Mouse (Mus musculus) liver, adult (tissue): ENCODE results near the gene Cbarp.

Experiments used
- GATA4 ChIP-seq: IDR thresholded peaks from 2 replicates; pipeline ENCODE4 v1.6.1; 2014; ENCODE audit warnings: mild to moderate bottlenecking, low read length; ENCODE audit not compliant: insufficient replicate concordance

Gene Cbarp

GRCm38 (mm10) chr10:80134421-80134820 lies 6.2 kb downstream of the Cbarp start:
- no peak for TF ChIP-seq GATA4

- TF ChIP-seq GATA4: no peak
These were observed 7.3 kb downstream of the Cbarp start for GRCm38 (mm10) chr10:80133226-80133849.

DNA sequence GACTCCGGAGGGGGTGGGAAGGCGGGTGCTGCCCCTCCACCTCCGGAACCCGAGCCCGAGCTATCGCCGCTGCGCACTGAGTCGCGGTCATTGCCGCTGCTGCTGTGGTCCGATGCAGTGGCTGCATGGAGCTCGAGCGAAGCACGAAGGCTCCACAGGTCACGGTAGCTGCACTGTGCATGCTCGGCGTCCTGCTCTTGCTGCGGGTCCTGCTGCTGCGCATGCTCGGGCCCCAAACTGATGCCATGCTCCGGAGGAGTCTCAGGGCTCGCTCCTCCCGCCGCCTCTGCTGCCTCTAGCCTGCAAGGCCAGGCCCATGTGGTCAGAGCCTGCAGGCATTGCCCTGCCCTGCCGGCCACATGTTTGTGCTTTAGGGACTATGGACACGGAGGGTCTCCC lies 8.7 kb downstream of the Cbarp start:
- TF ChIP-seq GATA4: no peak

GRCm38 (mm10) chr10:80131316-80131951 lies 9.2 kb downstream of the Cbarp start:
- TF ChIP-seq GATA4: no peak

DNA sequence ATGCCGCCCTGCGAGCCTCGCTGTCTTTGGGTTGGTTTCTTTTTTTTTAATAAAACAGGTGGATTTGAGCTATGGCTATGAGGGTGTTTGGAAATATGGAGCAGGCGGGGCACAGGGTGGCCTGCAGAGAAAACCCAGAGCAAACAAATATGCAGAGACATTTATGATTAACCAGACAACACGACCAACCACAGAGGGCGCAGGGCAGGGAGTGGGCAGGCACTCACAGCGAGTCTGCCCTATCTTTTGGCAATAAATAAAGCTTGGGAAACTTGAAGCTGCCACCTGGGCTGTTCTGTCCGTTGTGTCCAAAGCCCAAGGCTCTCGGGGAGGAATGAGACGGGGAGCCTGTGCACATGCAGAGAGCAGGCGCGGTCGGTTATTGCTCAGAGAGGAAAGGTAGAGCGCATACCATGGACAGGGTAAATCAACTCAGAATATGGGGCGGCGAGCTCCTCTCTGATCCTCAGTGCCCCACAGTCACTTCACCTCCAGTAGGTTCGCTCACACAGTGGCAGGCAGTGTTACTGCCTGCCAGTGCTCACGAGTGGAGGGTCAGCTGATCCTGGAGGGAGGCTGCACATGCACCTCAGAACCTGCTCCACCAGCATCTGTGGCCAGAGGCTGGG lies 10.1 kb downstream of the Cbarp start:
- TF ChIP-seq GATA4: peak; percentile 87; the same call in 1 of the 2 replicates

DNA sequence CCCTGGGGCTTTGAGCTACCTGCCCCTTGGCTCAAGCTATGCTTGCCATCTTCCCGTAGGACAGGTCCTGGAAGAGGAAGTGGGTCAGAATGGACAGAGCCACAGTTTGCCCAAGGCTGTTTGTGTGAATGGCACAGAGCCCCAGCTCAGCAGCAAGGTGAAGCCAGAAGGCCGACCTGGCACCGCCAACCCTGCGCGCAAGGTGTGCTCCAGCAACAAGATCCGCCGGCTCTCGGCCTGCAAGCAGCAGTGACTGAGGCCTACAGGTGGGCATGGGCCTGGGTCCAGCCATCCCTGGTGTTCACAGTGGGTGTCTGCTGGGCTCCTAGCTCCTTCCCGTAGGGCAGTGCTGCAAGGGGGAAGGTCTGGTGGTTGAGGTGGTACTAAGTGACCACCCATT lies 10.8 kb downstream of the Cbarp start:
- TF ChIP-seq GATA4: no peak

DNA sequence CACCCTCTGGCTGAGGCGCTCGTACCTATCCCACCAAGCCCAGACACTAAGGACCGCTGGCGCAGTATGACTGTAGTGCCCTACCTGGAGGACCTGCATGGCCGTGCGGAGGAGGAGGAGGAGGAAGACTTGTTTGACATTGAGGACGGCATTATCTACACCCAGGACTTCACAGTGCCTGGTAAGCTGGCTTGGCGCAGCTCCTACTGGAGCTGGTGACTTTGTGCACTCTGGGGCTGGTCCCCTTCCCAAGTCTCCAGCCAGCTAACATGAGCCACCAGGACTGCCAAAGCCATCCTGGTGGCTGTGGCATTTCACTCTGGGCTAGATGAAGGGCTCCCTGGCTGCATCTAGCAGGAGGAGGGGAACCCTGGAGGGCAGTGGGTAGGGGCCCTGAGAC lies 12.7 kb downstream of the Cbarp start:
- no peak for TF ChIP-seq GATA4

GRCm38 (mm10) chr10:80123932-80124562 lies 16.6 kb downstream of the Cbarp start:
- no peak for TF ChIP-seq GATA4

DNA sequence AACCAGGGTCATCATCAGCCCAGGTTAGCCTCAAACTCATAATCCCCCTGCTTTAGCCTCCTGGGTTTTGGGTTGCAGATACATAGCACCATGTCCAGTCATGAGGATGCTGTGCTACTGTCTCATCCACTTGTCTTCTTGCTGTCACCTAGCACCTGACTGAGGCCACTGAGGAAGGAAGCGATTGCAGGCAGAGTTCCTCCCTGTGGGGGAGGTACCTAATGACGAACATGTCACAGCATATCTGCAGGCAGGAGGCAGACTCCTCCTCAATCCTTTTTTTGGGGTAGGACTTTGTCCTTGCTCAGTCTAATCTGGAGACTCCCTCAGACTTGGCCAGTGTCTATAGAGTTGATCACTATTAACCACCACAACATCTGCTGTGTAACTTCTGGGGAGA lies 19.0 kb downstream of the Cbarp start:
- TF ChIP-seq GATA4: no peak

- no peak for TF ChIP-seq GATA4
These were observed 20.5 kb downstream of the Cbarp start for GRCm38 (mm10) chr10:80120146-80120545.

- TF ChIP-seq GATA4: no peak
These were observed 22.1 kb downstream of the Cbarp start for GRCm38 (mm10) chr10:80118552-80118951.

GRCm38 (mm10) chr10:80117736-80118135 lies 22.9 kb downstream of the Cbarp start:
- no peak for TF ChIP-seq GATA4

DNA sequence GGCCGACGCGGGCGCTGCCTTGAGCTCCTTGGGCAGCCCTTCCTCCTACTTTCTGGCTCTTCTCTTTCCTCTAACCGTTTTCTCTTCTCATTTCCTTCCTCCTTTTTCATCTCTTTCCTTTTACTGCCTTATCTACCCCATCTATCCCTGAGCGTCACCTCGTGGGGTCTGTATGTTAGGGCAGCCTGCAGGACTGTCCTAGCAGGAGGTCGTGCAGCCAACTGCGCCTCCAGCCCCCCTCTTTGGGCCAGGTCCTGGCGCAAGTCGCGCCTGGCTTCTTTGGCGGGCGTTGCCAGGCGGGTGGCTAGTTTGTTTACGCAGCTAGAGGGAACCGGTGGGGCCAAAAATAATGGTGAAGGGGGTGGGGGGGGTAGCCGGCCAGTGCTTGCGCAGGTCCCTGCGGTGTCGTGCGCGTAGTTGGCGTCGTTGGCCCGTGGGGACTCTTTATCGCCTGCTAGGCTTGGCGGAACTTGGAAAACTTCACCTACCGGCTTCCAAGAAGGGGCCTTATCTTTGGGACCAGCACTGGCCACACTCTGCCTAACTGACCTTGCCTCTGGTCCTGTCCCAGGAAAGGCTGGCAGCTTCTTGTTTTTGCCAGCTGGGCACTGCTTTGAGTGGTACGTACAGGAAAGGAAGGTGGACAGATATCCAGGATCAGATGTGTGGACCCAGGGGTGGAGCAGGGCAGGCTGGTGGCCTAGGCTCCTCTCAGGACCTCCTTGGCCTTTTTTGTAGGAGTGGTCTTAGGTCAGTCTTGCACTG lies 23.5 kb downstream of the Cbarp start:
- TF ChIP-seq GATA4: peak; percentile 9; the same call in 1 of the 2 replicates

DNA sequence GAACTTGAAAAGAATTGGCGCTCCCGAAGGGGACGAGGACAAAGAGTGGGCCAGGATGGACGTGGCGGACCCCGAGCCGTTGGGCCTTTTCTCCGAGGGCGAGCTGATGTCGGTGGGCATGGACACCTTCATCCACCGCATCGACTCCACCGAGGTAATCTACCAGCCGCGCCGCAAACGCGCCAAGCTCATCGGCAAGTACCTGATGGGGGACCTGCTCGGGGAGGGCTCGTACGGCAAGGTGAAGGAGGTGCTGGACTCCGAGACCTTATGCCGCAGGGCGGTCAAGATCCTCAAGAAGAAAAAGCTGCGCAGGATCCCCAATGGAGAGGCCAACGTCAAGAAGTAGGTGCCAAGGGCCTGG lies 24.1 kb downstream of the Cbarp start:
- TF ChIP-seq GATA4: no peak

- TF ChIP-seq GATA4: no peak
These were observed 24.7 kb downstream of the Cbarp start for GRCm38 (mm10) chr10:80115944-80116335.
